Mouse (Mus musculus) liver, embryonic 11.5 days (tissue): Measurements from ENCODE around the gene Atp12a. TPM values are rescaled to one million over a fixed set of nuclear protein-coding genes. Genes with fewer than 3 reads are reported as not detected.

ENCODE experiments used
- ATAC-seq: fragments of 200-750 bp; cut with Nextera tagmentation; replicated peaks from 2 replicates; pipeline ENCODE4 v1.8.0; 2017; ENCODE audit warnings: moderate number of reproducible peaks, mild to moderate bottlenecking, moderate TSS enrichment, moderate library complexity; ENCODE audit not compliant: low FRiP score
- DNase-seq: peaks from one replicate; pipeline ENCODE4 v3.0.0-alpha.2; 2017; ENCODE audit warnings: low spot score
- H3K27ac ChIP-seq: fragments of 300-500 bp; sonication (generic); 2 replicates; pipeline ENCODE4 v1.5.1; 2014; ENCODE audit warnings: mild to moderate bottlenecking, low read depth, low read length, control low read depth
- H3K27me3 ChIP-seq: fragments of 300-500 bp; sonication (generic); replicated peaks from 2 replicates; pipeline ENCODE4 v1.6.1; 2014; ENCODE audit warnings: low read length, mixed read lengths; ENCODE audit not compliant: control insufficient read depth, insufficient read depth
- H3K36me3 ChIP-seq: fragments of 300-500 bp; sonication (generic); 2 replicates; pipeline ENCODE4 v1.6.1; 2014; ENCODE audit warnings: mild to moderate bottlenecking, low read length, moderate library complexity, mixed read lengths; ENCODE audit not compliant: control insufficient read depth, insufficient read depth
- H3K4me1 ChIP-seq: fragments of 300-500 bp; sonication (generic); replicated peaks from 2 replicates; pipeline ENCODE4 v1.6.1; 2014; ENCODE audit warnings: low read length, mixed read lengths; ENCODE audit not compliant: control insufficient read depth, insufficient read depth
- H3K4me2 ChIP-seq: fragments of 300-500 bp; sonication (generic); 2 replicates; pipeline ENCODE4 v1.6.1; 2014; ENCODE audit warnings: mild to moderate bottlenecking, control low read depth, moderate library complexity
- H3K4me3 ChIP-seq: fragments of 300-500 bp; sonication (generic); 2 replicates; pipeline ENCODE4 v1.5.1; 2014; ENCODE audit warnings: low read depth, low read length, control low read depth
- H3K9ac ChIP-seq: fragments of 300-500 bp; sonication (generic); 2 replicates; pipeline ENCODE4 v1.6.1; 2014; ENCODE audit warnings: low read depth, low read length, control low read depth
- H3K9me3 ChIP-seq: fragments of 300-500 bp; sonication (generic); 2 replicates; pipeline ENCODE4 v1.6.1; 2016; ENCODE audit warnings: low read length, inconsistent platforms, mixed read lengths; ENCODE audit not compliant: control insufficient read depth
- WGBS: fragments of 180-500 bp; shearing (Covaris S2); extraction: QIAGEN DNeasy Blood & Tissue Kit; methylation state at CpG from one replicate; pipeline ENCODE4 v1.1.7; 2014; 5-methylcytosine and 5-hydroxymethylcytosine counted together
- polyA plus RNA-seq: library from polyadenylated mRNA; unstranded; fragments of >200 nt; fragmentation: Nextera tagmentation; extraction: Ambion mirVana; gene quantifications from 2 replicates; pipeline ENCODE4 v1.2.1, GENCODE M21; 2014

Gene Atp12a
- polyA plus RNA-seq, 1 experiment from 2014 or later: 0.14 TPM

GRCm38 (mm10) chr14:56359131-56359530 is 5.7 kb upstream of the Atp12a start:
- H3K4me1 ChIP-seq: no peaks in the 10 kb centered on the region
- 75% methylated on average over 6 of the region's 6 CpGs for WGBS

GRCm38 (mm10) chr14:56365292-56365691 is 424 bp downstream of the Atp12a start:
- H3K4me1 ChIP-seq: no peaks in the 10 kb centered on the region
- H3K4me2 ChIP-seq: peak overlapping the region; percentile 64
- ATAC-seq: no peak
- no peak overlapping the region for H3K9ac ChIP-seq
- H3K9me3 ChIP-seq: no peaks in the 10 kb centered on the region
- 28% methylated on average over 8 of the region's 8 CpGs for WGBS
- H3K4me3 ChIP-seq: peak overlapping the region; percentile 31; the same call in 1 of the 2 replicates
- peaks cover 58% of the 10 kb centered on the region for H3K27me3 ChIP-seq
- H3K36me3 ChIP-seq: no peaks in the 10 kb centered on the region
- no peak overlapping the region for H3K27ac ChIP-seq
- DNase-seq: no peak

More at GRCm38 (mm10) chr14:56359131-56359530, 5.7 kb upstream of the Atp12a start:
- Histone ChIP-seq H3K27ac (no peak overlapping the region), H3K4me3 (no peak overlapping the region), H3K27me3 (peaks cover 14% of the 10 kb centered on the region), H3K36me3 (no peaks in the 10 kb centered on the region), H3K9me3 (no peaks in the 10 kb centered on the region), H3K4me2 (no peak overlapping the region), H3K9ac (no peak overlapping the region)
- ATAC-seq (no peak), DNase-seq (no peak)

GRCm38 (mm10) chr14:56366712-56367111 is 1.8 kb downstream of the Atp12a start:
- WGBS: 27% methylated on average over 15 of the region's 15 CpGs
- Histone ChIP-seq H3K27ac (no peak overlapping the region), H3K4me3 (no peak overlapping the region), H3K4me1 (no peaks in the 10 kb centered on the region), H3K4me2 (no peak overlapping the region), H3K9me3 (no peaks in the 10 kb centered on the region), H3K9ac (no peak overlapping the region), H3K27me3 (peaks cover 58% of the 10 kb centered on the region), H3K36me3 (no peaks in the 10 kb centered on the region)
- DNase-seq: no peak
- ATAC-seq: no peak

- H3K27ac ChIP-seq: no peak overlapping the region
- H3K9ac ChIP-seq: no peak overlapping the region
- ATAC-seq (no peak), DNase-seq (no peak)
- H3K4me3 ChIP-seq: no peak overlapping the region
- WGBS: 41% methylated on average over 3 of the region's 3 CpGs
- peaks cover 47% of the 10 kb centered on the region for H3K27me3 ChIP-seq
- no peaks in the 10 kb centered on the region for H3K36me3 ChIP-seq
- no peaks in the 10 kb centered on the region for H3K9me3 ChIP-seq
- H3K4me1 ChIP-seq: no peaks in the 10 kb centered on the region
- no peak overlapping the region for H3K4me2 ChIP-seq
Observed at GRCm38 (mm10) chr14:56368834-56369233, 4.0 kb downstream of the Atp12a start.

GRCm38 (mm10) chr14:56375731-56376130 is 10.9 kb downstream of the Atp12a start:
- DNase-seq: peak; percentile 61
- Histone ChIP-seq H3K9ac (no peak overlapping the region), H3K36me3 (no peaks in the 10 kb centered on the region), H3K4me3 (no peak overlapping the region), H3K9me3 (no peaks in the 10 kb centered on the region), H3K27me3 (no peaks in the 10 kb centered on the region; the same call in 1 of the 2 replicates), H3K4me1 (no peaks in the 10 kb centered on the region), H3K27ac (no peak overlapping the region), H3K4me2 (no peak overlapping the region)
- ATAC-seq: 0 out of 2 replicates have a peak, but pooled peaks have one; percentile 47
- WGBS: 1% methylated on average over 6 of the region's 6 CpGs

GRCm38 (mm10) chr14:56377745-56378144 is 12.9 kb downstream of the Atp12a start:
- H3K36me3 ChIP-seq: no peaks in the 10 kb centered on the region
- no peak for ATAC-seq

GRCm38 (mm10) chr14:56379336-56379735 is 14.5 kb downstream of the Atp12a start:
- H3K27me3 ChIP-seq: no peaks in the 10 kb centered on the region
- no peak overlapping the region for H3K4me3 ChIP-seq
- H3K36me3 ChIP-seq: no peaks in the 10 kb centered on the region
- WGBS: 73% methylated on average over 9 of the region's 9 CpGs
- H3K9me3 ChIP-seq: no peaks in the 10 kb centered on the region
- H3K4me1 ChIP-seq: no peaks in the 10 kb centered on the region
- DNase-seq: no peak
- H3K4me2 ChIP-seq: no peak overlapping the region
- no peak for ATAC-seq
- H3K27ac ChIP-seq: no peak overlapping the region
- no peak overlapping the region for H3K9ac ChIP-seq

More at GRCm38 (mm10) chr14:56377745-56378144, 12.9 kb downstream of the Atp12a start:
- Histone ChIP-seq H3K4me2 (no peak overlapping the region), H3K9me3 (no peaks in the 10 kb centered on the region), H3K27me3 (no peaks in the 10 kb centered on the region; the same call in 1 of the 2 replicates), H3K27ac (no peak overlapping the region), H3K9ac (no peak overlapping the region), H3K4me1 (no peaks in the 10 kb centered on the region), H3K4me3 (no peak overlapping the region)
- no peak for DNase-seq

- Histone ChIP-seq H3K9me3 (no peaks in the 10 kb centered on the region), H3K27me3 (no peaks in the 10 kb centered on the region), H3K4me2 (no peak overlapping the region), H3K4me1 (no peaks in the 10 kb centered on the region), H3K9ac (no peak overlapping the region), H3K27ac (no peak overlapping the region), H3K36me3 (no peaks in the 10 kb centered on the region), H3K4me3 (no peak overlapping the region)
- DNase-seq (no peak), ATAC-seq (no peak)
- 72% methylated on average over 4 of the region's 4 CpGs for WGBS
Observed at GRCm38 (mm10) chr14:56382366-56382765, 17.5 kb downstream of the Atp12a start.

- 73% methylated on average over 3 of the region's 3 CpGs for WGBS
- Histone ChIP-seq H3K4me1 (no peaks in the 10 kb centered on the region), H3K36me3 (no peaks in the 10 kb centered on the region), H3K9ac (no peak overlapping the region), H3K4me3 (no peak overlapping the region), H3K9me3 (no peaks in the 10 kb centered on the region), H3K27ac (no peak overlapping the region), H3K27me3 (no peaks in the 10 kb centered on the region), H3K4me2 (no peak overlapping the region)
- ATAC-seq (no peak), DNase-seq (no peak)
Observed at GRCm38 (mm10) chr14:56390247-56390646, 25.4 kb downstream of the Atp12a start.
